Mouse (Mus musculus) 3T3-L1 (cell line): ENCODE data around the gene Gxylt2.

ENCODE experiments used
- DNase-seq: peaks from one replicate; pipeline ENCODE4 v3.0.0-alpha.2; 2015; ENCODE audit warnings: low read depth, low spot score

Gxylt2 gene

GRCm38 (mm10) chr6:100704574-100705365 is at the start of gene Gxylt2:
TSS of gene Gxylt2 (plus strand) at chr6:100704734.
- peak; percentile 86 for DNase-seq

- DNase-seq, result no peak
Observed at GRCm38 (mm10) chr6:100660395-100660794, 44.1 kb upstream of the Gxylt2 start.

- no peak for DNase-seq
Observed at GRCm38 (mm10) chr6:100662224-100662623, 42.3 kb upstream of the Gxylt2 start.

DNA sequence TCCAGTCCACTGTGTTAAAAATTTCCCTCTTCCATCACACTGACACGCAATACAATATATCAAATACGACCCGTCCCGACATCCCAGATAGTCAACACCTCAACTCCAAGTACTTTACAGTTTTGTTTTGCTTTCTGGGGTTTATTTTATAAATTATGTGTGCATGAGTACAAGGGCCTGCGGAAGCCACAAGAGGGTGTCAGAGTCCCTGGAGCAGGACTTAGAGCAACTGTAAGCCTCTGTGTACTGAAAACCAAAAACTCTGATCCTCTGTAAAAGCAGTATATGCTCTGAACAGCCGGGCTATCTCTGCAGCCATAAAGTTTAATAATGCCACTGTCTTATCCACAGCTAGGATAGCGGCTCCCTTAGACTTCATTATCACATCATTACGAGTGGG is 36.9 kb upstream of the Gxylt2 start:
- peak; percentile 61 for DNase-seq

- no peak for DNase-seq
Observed at GRCm38 (mm10) chr6:100668858-100669257, 35.7 kb upstream of the Gxylt2 start.

DNA sequence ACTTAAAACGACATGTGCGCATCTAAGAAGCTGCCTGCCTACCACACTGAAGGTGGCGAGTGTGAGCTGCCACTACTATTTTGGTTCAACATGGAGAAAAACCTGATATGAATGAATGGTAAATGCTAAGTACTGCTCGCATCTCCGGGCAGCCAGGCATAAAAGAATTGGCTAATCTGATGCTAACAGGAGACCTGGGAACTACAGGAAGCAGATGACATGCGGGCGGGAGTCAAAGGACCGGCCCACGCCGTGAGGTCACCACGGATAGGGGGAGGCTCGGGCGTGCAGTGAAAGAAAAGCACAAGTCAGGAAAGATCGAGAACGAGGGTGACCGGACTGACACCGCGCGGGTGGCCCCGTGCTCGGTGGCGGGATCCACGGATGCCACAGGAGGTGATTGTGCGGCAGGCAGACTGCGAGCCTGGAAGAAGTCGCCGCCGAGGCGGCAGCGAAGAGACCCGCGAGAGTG is 34.1 kb upstream of the Gxylt2 start:
- peak; percentile 71 for DNase-seq

- DNase-seq, result peak; percentile 93
Observed at GRCm38 (mm10) chr6:100670880-100671344, 33.6 kb upstream of the Gxylt2 start, which contains the start of gene Shq1. TSS of gene Shq1 (minus strand) at chr6:100671157.

- DNase-seq, result no peak
Observed at GRCm38 (mm10) chr6:100671401-100671800, 33.1 kb upstream of the Gxylt2 start.

- peak; percentile 84 for DNase-seq
Observed at GRCm38 (mm10) chr6:100674974-100675373, 29.6 kb upstream of the Gxylt2 start.

DNA sequence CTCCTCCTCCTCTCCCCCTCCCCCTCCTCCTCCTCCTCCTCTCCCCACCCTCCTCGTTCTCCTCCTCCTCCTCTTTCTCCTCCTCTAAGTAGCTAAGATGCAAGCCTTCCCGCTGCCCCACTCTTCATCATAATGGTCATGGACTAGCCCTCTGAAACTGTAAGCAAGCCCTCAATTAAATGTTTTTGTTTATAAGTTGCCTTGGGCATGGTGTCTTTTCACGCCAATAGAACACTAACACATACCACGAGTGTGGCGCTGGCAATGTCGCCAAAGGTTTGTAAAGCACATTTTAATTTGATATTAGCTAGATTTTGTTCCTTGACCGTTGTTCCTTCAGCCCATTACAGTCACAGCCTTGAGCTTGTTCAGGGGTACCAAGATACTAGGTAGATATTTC is 28.1 kb upstream of the Gxylt2 start:
- no peak for DNase-seq

DNA sequence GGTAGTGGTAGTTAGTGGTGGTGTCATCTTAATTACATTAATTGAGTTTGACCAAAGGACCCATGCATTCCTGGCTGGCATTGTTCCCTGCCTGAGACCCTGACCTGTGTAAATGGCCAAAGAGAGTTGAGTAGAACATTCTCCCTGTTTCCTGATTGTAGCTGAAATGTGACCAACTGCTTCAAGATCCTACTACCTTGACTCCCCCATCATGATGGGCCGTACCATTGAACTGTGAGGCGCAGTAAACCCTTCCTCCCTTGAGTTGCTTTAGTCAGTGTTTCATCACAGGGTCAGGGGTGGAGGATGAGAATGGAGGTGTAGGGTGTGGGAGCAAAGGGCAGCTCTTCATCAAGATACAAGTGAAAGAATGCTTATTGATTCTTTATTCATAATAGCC is 25.9 kb upstream of the Gxylt2 start:
- DNase-seq, result no peak

DNA sequence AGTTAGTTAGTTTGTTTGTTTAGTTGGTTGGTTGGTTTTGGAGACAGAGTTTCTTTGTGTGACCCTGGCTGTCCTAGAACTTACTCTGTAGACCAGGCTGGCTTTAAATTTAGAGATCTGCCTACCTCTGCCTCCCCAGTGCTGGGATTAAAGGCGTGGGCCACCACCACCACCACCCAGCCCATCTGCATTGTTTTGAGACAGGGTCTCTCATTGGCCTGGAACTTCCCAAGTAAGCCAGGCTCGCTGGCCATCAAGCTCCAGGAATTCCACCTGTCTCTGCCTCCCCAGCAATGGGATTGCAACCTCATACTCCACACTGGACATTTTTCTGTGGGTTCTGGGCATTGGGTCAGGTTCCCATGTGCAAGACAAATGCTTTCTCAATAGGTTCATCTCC is 18.2 kb upstream of the Gxylt2 start:
- DNase-seq, result no peak

GRCm38 (mm10) chr6:100699986-100700385 is 4.5 kb upstream of the Gxylt2 start:
- no peak for DNase-seq

DNA sequence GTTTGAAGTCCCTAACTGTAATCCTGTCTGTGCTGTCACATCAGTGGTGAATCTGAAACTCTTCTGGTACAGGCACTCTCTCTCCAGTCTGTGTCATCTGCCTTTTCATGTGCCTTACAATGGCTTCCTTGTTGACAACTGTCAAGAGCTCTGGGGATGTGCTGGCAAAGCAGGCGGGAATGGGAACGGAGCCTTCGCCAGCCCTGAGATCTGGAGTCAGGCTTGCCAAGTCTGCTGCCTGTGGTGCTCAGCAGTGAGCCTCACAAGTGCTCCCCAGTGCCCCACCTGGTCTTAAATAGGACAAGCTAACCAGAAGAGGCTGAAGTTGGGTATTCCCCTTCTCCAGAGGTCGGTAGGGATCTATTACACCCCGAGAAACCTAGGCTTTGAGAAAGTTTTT is 3.8 kb upstream of the Gxylt2 start:
- DNase-seq, result no peak

- DNase-seq, result no peak
Observed at GRCm38 (mm10) chr6:100704197-100704573, 349 bp upstream of the Gxylt2 start.

DNA sequence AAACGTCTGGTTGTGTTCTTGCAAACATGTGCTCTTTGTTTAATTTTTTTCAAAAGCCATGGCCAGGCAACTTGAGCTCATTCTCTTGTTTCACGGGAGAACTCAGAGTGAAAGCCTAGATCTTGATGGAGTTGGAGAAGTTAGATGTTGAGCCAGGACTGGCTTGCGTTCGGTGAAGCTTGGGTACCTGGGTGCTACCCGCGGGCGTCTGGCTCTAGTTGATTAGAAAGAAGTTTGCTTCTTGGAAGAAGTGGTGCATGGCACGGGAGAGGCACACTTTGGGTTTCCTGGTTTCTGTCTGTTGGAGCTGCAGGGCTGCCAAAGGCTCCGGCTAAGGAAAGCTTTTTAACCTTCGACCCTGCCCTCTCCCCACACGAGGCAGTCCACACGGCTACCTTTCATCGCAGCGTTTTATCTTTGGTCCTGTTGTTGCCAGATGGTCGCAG is 855 bp downstream of the Gxylt2 start:
- peak; percentile 65 for DNase-seq

DNA sequence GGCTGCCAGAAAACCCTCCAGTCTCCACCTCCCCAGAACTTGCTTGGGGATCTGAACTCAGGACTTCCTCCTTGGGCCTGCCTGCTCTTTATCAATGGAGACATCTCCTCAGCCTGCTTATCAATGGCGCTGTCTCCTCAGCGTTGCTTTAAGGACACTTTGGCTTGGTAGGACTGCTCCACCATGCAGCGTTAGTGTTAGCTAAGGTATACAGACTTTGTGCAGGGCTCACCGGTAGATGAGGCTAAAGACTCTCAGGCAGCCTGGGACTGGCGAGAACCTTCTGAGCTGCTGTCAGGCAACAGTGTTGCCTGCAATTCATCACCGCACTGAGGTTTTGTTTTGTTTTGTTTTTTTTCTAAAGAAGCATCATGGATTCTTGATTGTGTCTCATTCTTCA is 2.3 kb downstream of the Gxylt2 start:
- peak; percentile 67 for DNase-seq

DNA sequence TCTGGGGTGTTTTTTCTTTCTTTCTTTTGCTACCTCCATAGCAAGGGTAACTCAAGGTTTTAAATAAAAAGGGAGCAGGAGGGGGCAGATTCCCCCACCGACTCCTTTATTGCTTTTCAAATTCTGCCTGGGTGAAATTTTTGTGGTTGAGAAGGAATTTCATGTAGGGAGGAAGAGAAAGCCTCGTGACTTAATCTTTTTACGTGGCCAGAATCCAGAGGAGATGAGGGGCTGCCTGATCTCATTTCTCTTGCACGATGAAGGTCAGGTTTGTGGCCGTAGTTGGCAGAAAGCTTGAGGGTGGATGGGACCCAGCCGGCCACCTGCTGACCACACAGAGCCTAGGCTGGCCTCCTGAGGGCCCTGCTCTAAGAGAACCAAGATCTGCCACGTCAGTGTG is 3.0 kb downstream of the Gxylt2 start:
- DNase-seq, result peak; percentile 99

- no peak for DNase-seq
Observed at GRCm38 (mm10) chr6:100708248-100708647, 3.7 kb downstream of the Gxylt2 start.

GRCm38 (mm10) chr6:100708996-100709395 is 4.5 kb downstream of the Gxylt2 start:
- peak; percentile 80 for DNase-seq

GRCm38 (mm10) chr6:100709483-100709882 is 4.9 kb downstream of the Gxylt2 start:
- peak; percentile 90 for DNase-seq

DNA sequence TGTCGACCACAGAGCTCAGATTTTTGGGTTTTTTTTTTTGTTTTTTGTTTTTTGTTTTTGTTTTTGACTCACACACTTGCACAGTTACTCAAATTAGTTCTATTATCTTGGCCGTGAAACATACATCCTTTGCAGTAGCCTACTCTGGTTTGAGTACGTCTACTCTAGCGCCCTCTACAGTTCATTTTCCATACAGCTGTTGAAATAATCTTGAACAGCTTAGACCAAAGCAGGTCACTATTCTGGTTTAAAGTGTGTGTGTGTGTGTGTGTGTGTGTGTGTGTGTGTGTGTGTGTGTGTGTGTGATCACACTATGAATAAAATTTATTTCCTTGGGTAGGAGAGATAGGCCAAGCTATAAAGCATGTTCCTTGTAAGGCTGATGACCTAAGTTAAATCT is 5.6 kb downstream of the Gxylt2 start:
- peak; percentile 61 for DNase-seq

DNA sequence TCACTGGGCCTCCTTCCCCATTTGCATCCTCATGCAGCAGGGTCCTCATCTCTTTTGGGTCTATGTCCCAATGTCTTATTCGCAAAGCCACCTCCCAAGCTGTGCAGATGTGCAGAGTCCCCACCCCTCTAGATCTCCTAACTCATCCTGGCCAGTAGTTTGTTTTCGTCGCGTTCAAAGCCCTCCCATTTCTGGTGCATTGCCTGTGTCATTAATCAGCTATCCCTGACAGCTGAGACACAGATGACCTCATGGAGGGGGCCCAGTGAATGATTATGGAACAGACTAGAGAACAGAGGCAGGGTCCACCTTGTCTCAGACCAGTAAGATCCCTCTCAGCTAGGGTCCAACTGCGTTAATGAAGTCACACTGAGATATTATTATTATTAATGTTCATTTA is 6.3 kb downstream of the Gxylt2 start:
- DNase-seq, result no peak
